Mouse (Mus musculus) forebrain, embryonic 12.5 days (tissue): ENCODE measurements around the gene Zfp513. TPM values are rescaled to one million over a fixed set of nuclear protein-coding genes. Genes with fewer than 3 reads are reported as not detected.
A peak's percentile ranks its signal among the peaks of the same experiment; 100 is the strongest.

Experiments
- ATAC-seq: fragments of 200-750 bp; cut with Nextera tagmentation; 2 replicates; pipeline ENCODE4 v1.8.0; 2017; ENCODE audit warnings: moderate TSS enrichment; ENCODE audit not compliant: low FRiP score
- H3K27ac ChIP-seq: fragments of 300-500 bp; sonication (generic); 2 replicates; pipeline ENCODE4 v1.5.1; 2016; ENCODE audit warnings: mild to moderate bottlenecking
- H3K27me3 ChIP-seq: fragments of 300-500 bp; sonication (generic); 2 replicates; pipeline ENCODE4 v1.6.1; 2016; ENCODE audit warnings: mild to moderate bottlenecking
- H3K36me3 ChIP-seq: fragments of 300-500 bp; sonication (generic); replicated peaks from 2 replicates; pipeline ENCODE4 v1.6.1; 2016; ENCODE audit warnings: mild to moderate bottlenecking
- H3K4me1 ChIP-seq: fragments of 300-500 bp; sonication (generic); 2 replicates; pipeline ENCODE4 v1.6.1; 2016
- H3K4me2 ChIP-seq: fragments of 300-500 bp; sonication (generic); 2 replicates; pipeline ENCODE4 v1.6.1; 2016; ENCODE audit warnings: mild to moderate bottlenecking, moderate library complexity
- H3K4me3 ChIP-seq: fragments of 300-500 bp; sonication (generic); replicated peaks from 2 replicates; pipeline ENCODE4 v1.5.1; 2016; ENCODE audit warnings: mild to moderate bottlenecking
- H3K9ac ChIP-seq: fragments of 300-500 bp; sonication (generic); 2 replicates; pipeline ENCODE4 v1.6.1; 2016; ENCODE audit warnings: mild to moderate bottlenecking
- H3K9me3 ChIP-seq: fragments of 300-500 bp; sonication (generic); 2 replicates; pipeline ENCODE4 v1.6.1; 2016
- WGBS: fragments of 180-500 bp; shearing (Covaris S2); methylation state at CpG from one replicate; pipeline ENCODE4 v1.1.7; 2016; 5-methylcytosine and 5-hydroxymethylcytosine counted together
- polyA plus RNA-seq: library from polyadenylated mRNA; unstranded; fragments of >200 nt; fragmentation: Nextera tagmentation; extraction: Ambion mirVana; gene quantifications from 2 replicates; pipeline ENCODE4 v1.2.1, GENCODE M21; 2016

Zfp513 gene
- polyA plus RNA-seq, 1 experiment from 2014 or later, result 14.3 TPM

GRCm38 (mm10) chr5:31188223-31188840, 13.8 kb downstream of the Zfp513 start:
- H3K36me3 ChIP-seq, result peaks cover 42% of the 10 kb centered on the region
- ATAC-seq, result no peak

DNA sequence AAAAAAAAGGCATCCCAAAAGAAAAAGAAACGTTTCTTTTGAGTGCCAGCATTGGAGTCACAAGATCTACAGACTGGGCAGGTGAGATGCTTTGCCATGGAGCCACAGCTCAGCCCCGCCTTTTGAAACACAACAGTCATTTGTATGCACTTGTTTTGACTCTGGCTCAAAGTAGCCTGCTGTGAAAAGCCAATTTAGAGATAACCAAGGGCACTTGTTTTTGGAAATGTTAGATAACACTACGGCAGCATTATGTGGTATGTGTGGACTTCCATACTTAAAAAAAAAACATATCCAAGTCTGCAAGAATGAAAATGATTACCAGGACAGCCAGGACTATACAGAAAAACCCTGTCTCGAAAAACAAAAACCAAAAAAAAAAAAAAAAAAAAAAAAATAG, 18.4 kb downstream of the Zfp513 start:
- ATAC-seq, result no peak
- H3K9ac ChIP-seq, result no peak overlapping the region
- peaks cover 10% of the 10 kb centered on the region; the same call in 1 of the 2 replicates for H3K4me1 ChIP-seq
- no peak overlapping the region for H3K4me2 ChIP-seq
- peaks cover 20% of the 10 kb centered on the region for H3K36me3 ChIP-seq
- H3K4me3 ChIP-seq, result no peak overlapping the region
- 63% methylated on average over 4 of the region's 4 CpGs for WGBS
- H3K27me3 ChIP-seq, result no peaks in the 10 kb centered on the region
- no peaks in the 10 kb centered on the region for H3K9me3 ChIP-seq
- no peak overlapping the region for H3K27ac ChIP-seq

More at GRCm38 (mm10) chr5:31188223-31188840, 13.8 kb downstream of the Zfp513 start:
- Histone ChIP-seq H3K4me3 (no peak overlapping the region), H3K4me2 (no peak overlapping the region), H3K27ac (no peak overlapping the region), H3K27me3 (no peaks in the 10 kb centered on the region), H3K9me3 (no peaks in the 10 kb centered on the region), H3K9ac (no peak overlapping the region), H3K4me1 (peaks cover 14% of the 10 kb centered on the region)
- WGBS, result 77% methylated on average over 4 of the region's 4 CpGs

GRCm38 (mm10) chr5:31181183-31181770, 20.8 kb downstream of the Zfp513 start:
- no peak overlapping the region for H3K9ac ChIP-seq
- H3K4me1 ChIP-seq, result peaks cover 20% of the 10 kb centered on the region
- 90% methylated on average over 9 of the region's 9 CpGs for WGBS
- no peak overlapping the region for H3K4me2 ChIP-seq
- H3K9me3 ChIP-seq, result no peaks in the 10 kb centered on the region
- H3K36me3 ChIP-seq, result 0 out of 2 replicates have a peak, but pooled peaks cover 3% of the 10 kb centered on the region
- no peaks in the 10 kb centered on the region for H3K27me3 ChIP-seq
- no peak for ATAC-seq
- H3K4me3 ChIP-seq, result no peak overlapping the region
- no peak overlapping the region for H3K27ac ChIP-seq

GRCm38 (mm10) chr5:31179766-31180630, 22.1 kb downstream of the Zfp513 start, which contains the start of the genes Gm29609 and Gtf3c2:
Gm29609 (minus strand) TSS chr5:31179911.
Gtf3c2 (minus strand) TSS chr5:31180144.
- under 1% methylated on average over 59 of the region's 59 CpGs for WGBS
- no peaks in the 10 kb centered on the region for H3K27me3 ChIP-seq
- H3K27ac ChIP-seq, result peak within 1 kb of the TSS; percentile 99
- peak; percentile 98 for ATAC-seq
- peak within 1 kb of the TSS; percentile 82 for H3K4me2 ChIP-seq
- H3K4me3 ChIP-seq, result peak within 1 kb of the TSS; percentile 84
- no peaks in the 10 kb centered on the region for H3K9me3 ChIP-seq
- H3K9ac ChIP-seq, result peak within 1 kb of the TSS; percentile 71
- H3K4me1 ChIP-seq, result peaks cover 20% of the 10 kb centered on the region
- H3K36me3 ChIP-seq, result peaks cover 6% of the 10 kb centered on the region; the same call in 1 of the 2 replicates

- H3K4me1 ChIP-seq, result peaks cover 20% of the 10 kb centered on the region
- H3K27ac ChIP-seq, result peak overlapping the region; percentile 99
- H3K9ac ChIP-seq, result peak overlapping the region; percentile 71
- H3K4me2 ChIP-seq, result peak overlapping the region; percentile 82
- H3K36me3 ChIP-seq, result peaks cover 11% of the 10 kb centered on the region
- 0% methylated on average over 25 of the region's 25 CpGs for WGBS
- no peaks in the 10 kb centered on the region for H3K9me3 ChIP-seq
- peak overlapping the region; percentile 84 for H3K4me3 ChIP-seq
- peak; percentile 74 for ATAC-seq
- no peaks in the 10 kb centered on the region for H3K27me3 ChIP-seq
Observed at GRCm38 (mm10) chr5:31179301-31179765, 22.8 kb downstream of the Zfp513 start.

DNA sequence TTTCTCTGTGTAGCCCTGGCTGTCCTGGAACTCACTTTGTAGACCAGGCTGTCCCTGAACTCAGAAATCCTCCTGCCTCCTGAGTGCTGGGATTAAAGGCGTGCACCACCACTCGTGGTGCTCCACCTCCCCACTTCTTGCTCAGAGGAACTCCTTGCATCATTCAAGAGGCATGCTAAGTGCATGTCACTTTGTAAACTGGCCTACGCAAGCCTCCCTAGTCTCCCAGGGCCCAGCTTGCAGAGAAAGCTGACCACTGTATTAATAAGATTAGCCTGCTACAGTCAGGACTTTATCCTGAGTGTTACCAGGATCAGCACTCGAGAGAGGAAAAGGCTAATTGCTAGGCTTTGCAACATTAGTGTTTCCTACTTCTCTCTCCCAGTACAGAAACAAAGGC, 33.5 kb downstream of the Zfp513 start:
- H3K27ac ChIP-seq, result no peak overlapping the region
- no peaks in the 10 kb centered on the region for H3K4me1 ChIP-seq
- 91% methylated on average over 4 of the region's 4 CpGs for WGBS
- H3K9me3 ChIP-seq, result no peaks in the 10 kb centered on the region
- H3K27me3 ChIP-seq, result no peaks in the 10 kb centered on the region
- ATAC-seq, result no peak
- no peak overlapping the region for H3K4me3 ChIP-seq
- H3K4me2 ChIP-seq, result no peak overlapping the region
- H3K36me3 ChIP-seq, result peaks cover 93% of the 10 kb centered on the region
- H3K9ac ChIP-seq, result no peak overlapping the region

- no peak overlapping the region for H3K9ac ChIP-seq
- 97% methylated on average over 1 of the region's 1 CpGs for WGBS
- H3K36me3 ChIP-seq, result peaks cover 95% of the 10 kb centered on the region
Observed at GRCm38 (mm10) chr5:31164878-31165277, 37.2 kb downstream of the Zfp513 start.

GRCm38 (mm10) chr5:31162462-31162861, 39.6 kb downstream of the Zfp513 start:
- no peaks in the 10 kb centered on the region for H3K9me3 ChIP-seq
- peaks cover 95% of the 10 kb centered on the region for H3K36me3 ChIP-seq
- no peaks in the 10 kb centered on the region for H3K4me1 ChIP-seq
- no peak overlapping the region for H3K27ac ChIP-seq
- no peak for ATAC-seq
- no peak overlapping the region for H3K4me3 ChIP-seq
- H3K27me3 ChIP-seq, result no peaks in the 10 kb centered on the region
- no peak overlapping the region for H3K9ac ChIP-seq
- no peak overlapping the region for H3K4me2 ChIP-seq

More at GRCm38 (mm10) chr5:31164878-31165277, 37.2 kb downstream of the Zfp513 start:
- Histone ChIP-seq H3K4me3 (no peak overlapping the region), H3K9me3 (no peaks in the 10 kb centered on the region), H3K27ac (no peak overlapping the region), H3K4me2 (no peak overlapping the region), H3K4me1 (no peaks in the 10 kb centered on the region), H3K27me3 (no peaks in the 10 kb centered on the region)
- no peak for ATAC-seq

GRCm38 (mm10) chr5:31154152-31154553, 48.0 kb downstream of the Zfp513 start, which contains the start of gene Mpv17:
Mpv17 (minus strand) TSS chr5:31154251.
- WGBS, result under 1% methylated on average over 19 of the region's 19 CpGs
- Histone ChIP-seq H3K4me1 (peaks cover 14% of the 10 kb centered on the region), H3K9ac (peak within 1 kb of the TSS; percentile 68), H3K27ac (peak within 1 kb of the TSS; percentile 76), H3K27me3 (no peaks in the 10 kb centered on the region), H3K4me2 (peak within 1 kb of the TSS; percentile 80), H3K36me3 (peaks cover 36% of the 10 kb centered on the region), H3K4me3 (peak within 1 kb of the TSS; percentile 65), H3K9me3 (no peaks in the 10 kb centered on the region)
- ATAC-seq, result peak; percentile 95

DNA sequence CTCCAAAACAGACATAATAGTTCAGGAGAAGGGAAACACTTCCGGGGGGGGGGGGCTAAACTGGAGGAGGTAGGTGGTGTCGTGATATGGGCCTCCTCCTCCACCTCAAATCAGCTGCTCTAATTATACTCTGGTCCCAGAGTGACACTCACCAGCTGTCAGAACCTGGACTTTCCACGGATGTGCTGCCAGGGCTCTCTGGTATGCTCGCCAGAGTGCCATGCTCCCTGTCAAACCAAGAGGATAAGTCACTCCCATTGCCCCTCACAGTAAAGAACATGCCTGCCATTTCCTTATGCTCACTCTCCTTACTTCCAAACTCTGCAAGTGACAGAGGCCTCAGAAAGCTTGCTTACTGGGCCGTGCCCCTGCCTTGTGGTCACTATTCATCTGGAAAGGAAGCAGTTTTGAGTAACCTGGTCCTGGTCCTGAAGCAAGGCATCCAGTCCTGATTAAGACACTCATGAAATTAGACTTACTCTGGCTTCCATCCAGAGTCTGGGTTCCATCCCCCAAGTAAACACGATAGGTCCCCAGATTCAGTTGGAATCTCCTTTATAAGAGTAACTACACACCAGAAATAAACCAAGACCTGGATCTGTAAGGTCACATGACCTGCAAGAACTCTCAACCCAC, 48.5 kb downstream of the Zfp513 start:
- Histone ChIP-seq H3K36me3 (peaks cover 31% of the 10 kb centered on the region), H3K27ac (0 out of 2 replicates have a peak overlapping the region, but pooled peaks have one; percentile 2)

DNA sequence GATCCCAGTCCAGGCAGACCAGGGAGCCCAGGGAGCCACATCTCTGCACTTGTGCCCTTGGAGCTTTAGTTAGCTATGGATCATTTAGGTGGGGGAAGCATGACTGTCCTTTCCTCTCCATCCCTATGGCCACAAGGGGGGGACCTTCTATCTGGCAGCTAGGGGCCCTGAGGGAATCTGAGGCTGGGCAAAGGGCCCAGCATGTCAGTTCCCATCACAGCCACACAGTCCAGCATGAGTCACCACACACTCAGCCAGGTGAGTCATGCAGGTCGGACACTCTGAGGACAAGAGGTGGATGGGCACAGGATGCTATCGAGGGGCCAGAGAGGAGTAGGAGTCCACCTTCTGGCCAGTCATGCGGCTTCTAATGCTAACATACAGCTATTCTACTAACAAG, 50.4 kb downstream of the Zfp513 start:
- no peak for ATAC-seq
- peaks cover 14% of the 10 kb centered on the region for H3K4me1 ChIP-seq
- H3K27ac ChIP-seq, result no peak overlapping the region
- no peak overlapping the region for H3K4me2 ChIP-seq
- H3K36me3 ChIP-seq, result peaks cover 15% of the 10 kb centered on the region
- no peaks in the 10 kb centered on the region for H3K27me3 ChIP-seq
- H3K9me3 ChIP-seq, result no peaks in the 10 kb centered on the region
- WGBS, result 100% methylated on average over 3 of the region's 3 CpGs
- no peak overlapping the region for H3K9ac ChIP-seq
- H3K4me3 ChIP-seq, result no peak overlapping the region

More for the DNA sequence above, 48.5 kb downstream of the Zfp513 start:
- Histone ChIP-seq H3K4me1 (peaks cover 14% of the 10 kb centered on the region), H3K27me3 (no peaks in the 10 kb centered on the region), H3K4me2 (peak overlapping the region; percentile 80), H3K4me3 (peak overlapping the region; percentile 65), H3K9ac (peak overlapping the region; percentile 68), H3K9me3 (no peaks in the 10 kb centered on the region)
- 0 out of 2 replicates have a peak, but pooled peaks have one; percentile 9 for ATAC-seq
- 39% methylated on average over 6 of the region's 6 CpGs for whole genome bisulfite sequencing
